Mouse (Mus musculus) Muller cell, postnatal 12 days (primary cell): ENCODE results near the gene Nav3.

Experiments used
- DNase-seq: peaks from one replicate; pipeline ENCODE4 v3.0.0-alpha.2; 2015; ENCODE audit errors: inconsistent ontology term

Nav3 gene

DNA sequence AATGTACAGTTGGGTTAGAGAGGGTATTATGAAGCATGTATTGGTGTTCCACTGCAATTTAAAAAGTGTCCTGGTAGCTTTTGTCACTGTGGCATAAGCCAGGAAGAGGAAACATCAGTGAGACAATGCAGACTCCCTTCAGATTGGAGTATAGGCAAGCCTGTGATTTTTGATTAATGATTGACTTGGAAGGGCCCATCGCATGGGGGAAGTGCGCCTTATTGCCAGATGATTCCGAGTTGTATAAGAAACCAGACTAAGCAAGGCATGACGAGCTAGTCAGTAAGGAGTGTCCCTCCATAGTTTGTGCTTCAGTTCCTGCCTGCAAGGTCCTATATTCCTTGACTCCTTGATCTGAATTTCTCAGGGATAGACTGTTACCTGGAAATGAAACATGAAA, 608.4 kb downstream of the Nav3 start:
- no peak for DNase-seq

DNA sequence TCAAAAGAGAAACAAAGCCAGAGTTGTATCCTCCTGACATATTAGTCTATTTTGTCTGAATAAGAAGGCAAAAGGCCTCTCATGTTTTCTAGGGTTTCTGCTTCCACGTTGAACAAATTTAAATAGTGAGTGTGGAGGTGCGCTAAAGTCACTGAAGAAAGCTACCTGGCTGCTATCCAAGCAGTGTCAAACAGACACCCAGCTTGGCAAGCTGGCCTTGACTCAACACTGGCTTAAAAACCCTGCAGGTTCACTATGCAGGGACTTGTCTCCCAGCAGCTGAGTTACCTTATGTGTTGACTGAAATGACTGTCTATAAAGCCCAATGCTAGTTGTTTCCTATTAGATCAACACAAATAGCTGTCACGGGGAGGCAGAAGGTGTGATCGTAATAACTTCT, 612.3 kb downstream of the Nav3 start:
- DNase-seq = no peak

GRCm38 (mm10) chr10:109832768-109833291, 623.2 kb downstream of the Nav3 start:
- peak; percentile 36 for DNase-seq

GRCm38 (mm10) chr10:109806782-109807493, 649.1 kb downstream of the Nav3 start:
- no peak for DNase-seq

GRCm38 (mm10) chr10:109803441-109803840, 652.6 kb downstream of the Nav3 start:
- DNase-seq = no peak

- no peak for DNase-seq
These were observed 653.8 kb downstream of the Nav3 start for GRCm38 (mm10) chr10:109802236-109802635.

DNA sequence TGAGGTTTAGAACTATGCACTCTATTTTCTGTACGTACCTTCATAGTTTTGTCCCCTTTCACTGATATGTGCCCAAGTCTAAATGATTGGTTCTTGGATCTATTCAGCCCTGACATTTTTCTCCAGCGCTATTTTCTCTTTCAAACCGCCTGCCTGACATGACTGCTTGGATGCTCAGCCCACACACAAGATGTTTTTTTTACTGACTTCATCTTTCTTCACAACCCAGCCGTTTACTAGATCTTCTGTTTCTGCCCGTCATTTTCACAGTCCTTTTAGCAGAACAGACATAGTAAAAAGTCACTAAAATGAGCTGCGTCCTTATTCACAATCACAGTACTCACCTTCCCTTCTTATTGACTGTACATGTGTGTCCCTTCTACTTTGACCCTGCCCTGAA, 656.8 kb downstream of the Nav3 start:
- DNase-seq = no peak

DNA sequence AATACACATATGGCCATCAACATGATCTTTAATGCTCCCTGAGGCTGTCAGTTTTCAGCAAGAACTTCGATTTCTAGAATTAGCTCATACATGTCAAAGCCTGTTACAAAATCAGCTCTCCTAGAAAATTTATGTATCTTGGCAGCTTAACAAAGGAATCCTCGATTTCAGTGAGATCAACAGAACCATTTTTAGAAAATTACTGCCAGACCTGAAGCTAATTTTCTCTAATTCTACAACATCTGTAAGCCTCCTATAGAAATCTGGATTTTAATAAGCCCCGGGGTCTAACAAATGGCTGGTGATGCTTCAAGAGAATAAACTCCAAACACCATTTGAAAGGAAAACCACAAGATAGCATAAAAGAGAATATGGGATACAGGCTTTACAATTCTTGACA, 659.0 kb downstream of the Nav3 start:
- no peak for DNase-seq

GRCm38 (mm10) chr10:109793491-109793890, 662.5 kb downstream of the Nav3 start:
- peak; percentile 66 for DNase-seq

GRCm38 (mm10) chr10:109788728-109789127, 667.3 kb downstream of the Nav3 start:
- no peak for DNase-seq

DNA sequence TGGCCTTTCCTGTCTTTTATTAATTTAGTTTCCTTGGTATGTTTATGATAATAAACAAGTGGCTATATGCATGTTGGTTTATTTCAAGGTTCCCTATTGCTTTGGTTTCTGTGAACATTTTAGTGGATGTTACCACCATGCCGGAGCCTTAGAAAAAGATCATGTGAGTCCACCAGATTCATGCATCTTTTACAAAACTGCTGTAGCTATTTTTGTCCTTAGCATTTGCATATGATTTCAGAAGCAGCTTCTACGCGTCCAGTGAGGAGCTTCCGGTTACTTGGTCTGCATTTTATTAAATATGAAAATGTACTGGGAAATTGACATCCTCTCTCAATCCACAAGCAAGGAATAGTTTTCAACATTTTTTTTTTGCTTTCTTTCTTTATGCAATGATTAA, 676.9 kb downstream of the Nav3 start:
- DNase-seq = no peak

GRCm38 (mm10) chr10:109769092-109769491, 686.9 kb downstream of the Nav3 start:
- DNase-seq = no peak

DNA sequence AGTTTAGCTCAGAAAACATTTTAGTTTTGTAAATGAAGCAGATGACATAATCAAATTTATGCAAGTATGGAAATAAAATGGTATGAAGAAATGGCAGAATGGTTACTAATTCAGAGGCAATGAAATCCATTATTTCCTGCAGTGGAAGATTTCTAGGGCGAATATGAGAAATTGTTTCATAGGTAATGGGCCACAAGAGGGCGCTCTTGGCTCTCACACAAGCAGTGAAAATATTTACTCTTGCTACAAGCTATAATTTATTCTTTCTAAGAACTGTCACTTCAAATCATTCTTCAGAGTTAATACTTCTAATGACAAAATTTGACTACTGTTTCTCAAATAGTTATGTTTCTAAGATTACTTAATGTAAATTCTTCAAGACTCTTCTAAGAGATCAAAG, 690.4 kb downstream of the Nav3 start:
- DNase-seq = peak; percentile 36

DNA sequence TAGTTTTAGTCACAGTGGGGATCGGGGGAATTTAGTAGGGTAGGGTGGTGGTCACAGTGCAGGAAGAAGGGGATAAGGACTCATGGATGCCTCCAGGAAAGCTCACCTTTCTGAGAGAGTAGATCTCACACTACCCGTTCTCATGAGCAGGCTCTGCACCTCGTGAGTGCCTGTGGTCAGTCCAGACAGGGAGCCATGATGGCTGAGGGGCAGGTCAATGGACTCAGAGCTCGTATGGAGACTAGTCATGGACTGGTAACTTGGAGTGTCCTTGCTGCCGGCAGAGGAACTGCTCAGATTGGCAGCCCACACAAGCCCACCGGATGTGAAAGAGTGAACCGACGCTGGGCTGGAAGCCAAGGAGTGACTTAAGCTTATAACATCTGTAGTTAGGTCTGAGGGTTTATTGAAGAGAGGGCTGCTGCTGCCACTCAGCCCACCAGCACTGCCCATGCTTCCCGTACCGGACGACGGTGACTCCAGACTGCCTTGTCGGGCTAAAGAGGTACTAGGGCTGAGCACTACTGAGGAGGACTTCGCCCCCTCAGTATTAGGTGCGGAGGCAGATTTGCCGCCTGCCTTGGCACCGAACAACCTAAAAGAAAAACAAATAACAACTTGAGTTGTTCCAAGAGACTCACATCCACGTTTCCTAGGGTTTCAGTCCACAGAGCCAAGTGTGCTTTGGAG, 691.4 kb downstream of the Nav3 start:
- DNase-seq = no peak

- no peak for DNase-seq
These were observed 696.9 kb downstream of the Nav3 start for GRCm38 (mm10) chr10:109758921-109759600.

DNA sequence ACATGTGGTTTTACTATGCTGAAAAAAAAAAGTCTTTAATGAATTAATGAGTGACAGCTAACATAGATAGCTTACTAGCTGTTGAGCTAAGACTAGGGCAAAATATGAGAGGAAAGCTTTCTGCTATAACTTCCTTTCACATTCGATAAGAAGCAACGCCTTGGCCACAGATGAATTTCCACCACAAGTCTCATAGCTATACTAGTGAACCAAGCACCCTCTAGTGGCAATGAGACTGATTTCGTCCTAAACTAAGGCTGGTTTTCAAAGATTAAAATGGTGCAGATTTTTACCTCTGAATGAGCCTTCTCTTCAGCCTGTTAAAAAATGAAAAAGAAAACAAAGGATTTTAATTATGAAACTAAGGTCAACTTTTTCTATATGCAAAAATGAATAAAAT, 709.1 kb downstream of the Nav3 start:
- no peak for DNase-seq

DNA sequence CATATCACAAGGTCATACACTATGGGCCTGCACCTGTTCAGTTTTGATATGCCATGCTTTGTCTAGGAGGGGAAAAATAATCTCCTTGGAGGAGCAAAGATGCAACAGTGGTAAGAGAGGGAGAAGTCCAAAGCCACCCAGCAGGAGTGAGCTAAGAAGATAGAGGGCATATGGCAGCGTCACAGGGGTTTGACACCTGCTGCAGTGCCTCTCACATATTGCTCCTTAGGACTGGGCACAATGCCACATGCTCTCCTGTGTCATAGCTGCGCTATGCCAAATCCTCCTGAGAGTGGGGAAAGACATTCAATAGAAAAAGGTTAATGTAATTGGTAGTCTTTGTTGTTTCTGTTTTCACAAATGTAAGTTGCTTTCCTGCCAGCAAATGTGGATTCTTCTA, 714.3 kb downstream of the Nav3 start:
- DNase-seq = no peak

- DNase-seq = no peak
These were observed 715.7 kb downstream of the Nav3 start for GRCm38 (mm10) chr10:109740326-109740725.

DNA sequence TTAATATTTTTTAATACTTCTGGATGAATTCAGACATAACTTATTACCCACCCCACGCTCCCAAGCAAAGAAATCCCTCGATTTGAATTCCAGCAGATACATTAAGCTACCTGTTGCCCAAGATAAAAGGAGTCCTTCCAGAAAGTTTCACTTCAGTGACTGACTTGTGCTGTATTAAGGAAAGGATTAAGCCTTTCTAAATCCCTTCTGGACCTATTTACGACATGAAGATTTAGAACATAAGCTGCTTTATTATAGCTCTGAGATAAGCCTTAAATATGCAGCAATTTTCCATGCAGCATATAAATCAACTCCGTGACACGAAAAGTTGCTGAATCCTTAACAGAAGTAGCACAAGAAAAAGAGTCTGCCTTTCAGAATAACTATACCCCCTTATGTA, 732.4 kb downstream of the Nav3 start:
- no peak for DNase-seq

DNA sequence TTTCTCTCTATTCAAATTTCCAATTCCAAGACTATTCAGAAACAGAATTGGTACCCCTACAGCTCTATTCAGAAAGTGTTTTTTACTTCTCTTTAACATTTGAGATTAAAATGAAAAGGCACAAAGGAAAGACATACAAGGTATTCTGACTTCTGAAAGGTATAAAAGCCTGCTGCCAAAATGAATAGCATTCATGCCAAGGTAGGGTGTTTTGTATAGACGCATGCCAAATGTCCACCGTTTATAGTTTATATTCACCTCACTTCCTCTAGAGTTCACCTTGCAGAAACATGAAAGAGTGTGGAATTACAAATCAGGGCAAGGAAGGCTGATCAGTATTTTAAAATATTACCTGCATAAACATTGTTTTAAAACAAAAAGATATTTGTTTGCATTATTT, 737.2 kb downstream of the Nav3 start:
- DNase-seq = no peak

DNA sequence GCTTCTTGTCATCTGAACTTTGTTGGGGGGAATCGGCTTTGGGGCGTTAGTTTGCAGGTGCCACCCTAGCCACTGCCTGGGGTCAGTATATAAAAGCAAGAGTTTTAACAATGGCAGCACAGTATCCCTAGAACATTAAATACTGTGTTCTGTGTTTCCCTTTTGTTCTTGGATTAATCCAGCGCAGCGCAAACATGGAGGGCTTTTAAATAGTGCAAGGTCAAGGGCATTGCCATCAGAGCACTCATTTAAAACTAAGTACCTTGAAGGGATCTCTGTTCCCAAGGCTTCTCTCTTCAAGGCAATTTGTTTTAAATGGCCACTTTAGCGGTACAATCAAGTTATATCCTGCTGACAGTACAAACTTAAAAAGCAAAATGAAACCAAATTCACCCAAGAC, 737.6 kb downstream of the Nav3 start:
- DNase-seq = no peak

GRCm38 (mm10) chr10:109713001-109713400, 743.0 kb downstream of the Nav3 start:
- peak; percentile 37 for DNase-seq
